Mouse (Mus musculus): Measurements from ENCODE around the gene Ank3. TPM values are rescaled to one million over a fixed set of nuclear protein-coding genes. Genes with fewer than 3 reads are reported as not detected.

Gene Ank3
- polyA plus RNA-seq, 1 experiment from 2014 or later: 70.0 TPM

DNA sequence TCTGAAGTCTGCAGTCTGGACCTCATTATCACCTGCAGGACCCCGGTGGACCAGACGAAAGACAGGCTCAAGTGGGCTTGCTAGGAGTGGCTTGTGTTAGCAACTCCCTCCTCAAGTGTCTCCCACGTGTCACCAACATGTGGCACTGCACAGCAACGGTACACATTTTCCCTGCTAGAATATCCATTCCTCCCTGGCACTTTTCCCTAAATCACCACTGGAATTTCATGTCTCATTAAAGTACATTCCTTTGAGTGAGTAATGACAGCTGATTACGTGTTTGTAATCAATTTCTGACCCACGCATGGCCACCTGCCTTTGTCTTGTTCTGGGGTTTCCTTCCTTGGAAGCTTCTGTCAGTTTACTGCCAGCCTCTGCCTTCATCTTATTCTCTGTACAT is 230.2 kb downstream of the Ank3 start:
- ATAC-seq (ENCODE audit: insufficient read depth, low FRiP score, low TSS enrichment) (no peak), DNase-seq (ENCODE audit: low spot score) (no peak)
- Histone ChIP-seq H3K27ac (ENCODE audit: low read depth, low read length) (no peak overlapping the region), H3K4me2 (ENCODE audit: low read depth) (no peak overlapping the region), H3K9ac (ENCODE audit: low read length) (no peak overlapping the region), H3K36me3 (ENCODE audit: control insufficient read depth, insufficient read depth, low read length) (no peaks in the 10 kb centered on the region), H3K9me3 (ENCODE audit: control insufficient read depth, low read length) (no peaks in the 10 kb centered on the region), H3K4me1 (ENCODE audit: control insufficient read depth, insufficient read depth, low read length) (peaks cover 2% of the 10 kb centered on the region; the same call in 1 of the 2 replicates), H3K4me3 (ENCODE audit: low read depth, low read length) (no peak overlapping the region), H3K27me3 (ENCODE audit: control insufficient read depth, insufficient read depth, low read length) (no peaks in the 10 kb centered on the region)
- 63% methylated on average over 6 of the region's 6 CpGs for WGBS

DNA sequence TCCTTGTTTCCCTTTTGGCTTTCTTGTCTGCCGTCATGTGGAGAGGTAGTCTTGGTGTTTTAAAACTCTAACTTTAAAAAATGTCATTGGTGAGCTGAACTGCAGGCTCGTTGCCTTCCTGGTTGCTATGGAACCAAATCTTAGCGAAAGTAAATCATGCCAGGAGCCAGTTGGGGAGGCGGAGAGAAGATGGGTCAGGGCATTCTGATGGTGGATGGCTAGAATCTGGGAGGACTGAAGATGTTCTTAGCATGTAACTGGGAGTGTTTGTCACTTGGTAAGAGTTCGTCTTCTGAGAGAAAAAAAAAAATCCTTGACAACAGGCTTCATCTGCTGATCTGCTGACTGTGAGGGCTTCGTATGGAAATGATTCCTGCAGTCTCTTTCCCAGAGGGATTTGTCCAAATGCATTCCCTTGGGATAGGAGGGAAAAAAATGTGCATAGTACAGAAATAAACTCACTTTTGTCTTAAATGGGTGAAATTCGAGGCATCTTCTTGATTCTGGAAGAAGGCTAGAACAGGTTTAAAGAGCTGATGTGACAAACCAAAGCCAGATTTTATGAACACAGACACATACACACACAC is 232.3 kb downstream of the Ank3 start:
- Histone ChIP-seq H3K9me3 (ENCODE audit: control insufficient read depth, low read length) (no peaks in the 10 kb centered on the region), H3K27me3 (ENCODE audit: control insufficient read depth, insufficient read depth, low read length) (no peaks in the 10 kb centered on the region), H3K4me1 (ENCODE audit: control insufficient read depth, insufficient read depth, low read length) (peaks cover 5% of the 10 kb centered on the region; the same call in 1 of the 2 replicates), H3K27ac (ENCODE audit: low read depth, low read length) (no peak overlapping the region), H3K4me3 (ENCODE audit: low read depth, low read length) (no peak overlapping the region), H3K4me2 (ENCODE audit: low read depth) (no peak overlapping the region), H3K9ac (ENCODE audit: low read length) (no peak overlapping the region), H3K36me3 (ENCODE audit: control insufficient read depth, insufficient read depth, low read length) (no peaks in the 10 kb centered on the region)
- DNase-seq (ENCODE audit: low spot score) (no peak), ATAC-seq (ENCODE audit: insufficient read depth, low FRiP score, low TSS enrichment) (no peak)
- WGBS: 58% methylated on average over 7 of the region's 7 CpGs

DNA sequence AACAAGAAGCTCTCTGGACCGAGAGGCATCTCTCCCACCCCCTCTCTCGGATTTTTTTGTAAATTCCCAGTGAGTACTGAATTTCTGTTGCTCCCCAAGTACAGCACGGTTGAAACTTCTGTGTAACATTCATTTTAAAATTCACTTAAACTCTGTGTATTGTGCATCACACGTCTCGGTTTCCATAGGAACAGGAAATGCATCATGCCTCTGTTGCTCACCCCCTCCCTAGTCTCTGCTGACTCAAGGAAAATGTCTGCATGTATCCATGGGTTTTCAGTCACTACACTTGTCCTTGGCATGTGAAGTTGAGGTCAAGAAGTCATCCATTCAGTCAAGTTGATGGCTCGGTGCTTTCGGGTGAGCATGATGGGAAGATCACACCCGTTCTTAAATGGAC is 234.3 kb downstream of the Ank3 start:
- ATAC-seq (ENCODE audit: insufficient read depth, low FRiP score, low TSS enrichment) (no peak), DNase-seq (ENCODE audit: low spot score) (no peak)
- H3K9me3 ChIP-seq (ENCODE audit: control insufficient read depth, low read length): no peaks in the 10 kb centered on the region
- no peak overlapping the region for H3K9ac ChIP-seq (ENCODE audit: low read length)
- peaks cover 5% of the 10 kb centered on the region; the same call in 1 of the 2 replicates for H3K4me1 ChIP-seq (ENCODE audit: control insufficient read depth, insufficient read depth, low read length)
- 92% methylated on average over 8 of the region's 8 CpGs for WGBS
- H3K36me3 ChIP-seq (ENCODE audit: control insufficient read depth, insufficient read depth, low read length): no peaks in the 10 kb centered on the region
- H3K4me3 ChIP-seq (ENCODE audit: low read depth, low read length): no peak overlapping the region
- no peaks in the 10 kb centered on the region for H3K27me3 ChIP-seq (ENCODE audit: control insufficient read depth, insufficient read depth, low read length)
- no peak overlapping the region for H3K4me2 ChIP-seq (ENCODE audit: low read depth)
- no peak overlapping the region for H3K27ac ChIP-seq (ENCODE audit: low read depth, low read length)

DNA sequence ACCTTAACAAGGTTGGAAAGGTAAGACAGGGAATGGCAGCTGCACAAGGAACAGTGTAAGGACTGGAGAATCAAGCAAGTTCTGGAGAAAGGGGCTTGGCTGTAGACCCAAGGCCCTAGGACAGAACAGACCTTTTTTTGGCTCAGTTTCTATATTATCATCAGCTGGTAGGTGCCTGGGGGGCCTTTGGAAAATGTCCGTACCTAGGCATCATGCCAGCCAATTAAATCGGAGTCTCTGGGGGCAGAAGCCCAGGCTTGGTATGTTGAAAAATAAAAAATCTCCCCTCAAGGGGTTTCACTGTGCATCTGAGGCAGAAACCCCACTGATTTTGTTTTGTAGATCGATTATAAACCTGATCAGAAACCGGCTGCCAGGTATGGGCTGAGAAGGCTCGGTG is 236.3 kb downstream of the Ank3 start:
- no peaks in the 10 kb centered on the region for H3K9me3 ChIP-seq (ENCODE audit: control insufficient read depth, low read length)
- no peak overlapping the region for H3K27ac ChIP-seq (ENCODE audit: low read depth, low read length)
- H3K9ac ChIP-seq (ENCODE audit: low read length): no peak overlapping the region
- H3K36me3 ChIP-seq (ENCODE audit: control insufficient read depth, insufficient read depth, low read length): no peaks in the 10 kb centered on the region
- peaks cover 5% of the 10 kb centered on the region; the same call in 1 of the 2 replicates for H3K4me1 ChIP-seq (ENCODE audit: control insufficient read depth, insufficient read depth, low read length)
- DNase-seq (ENCODE audit: low spot score) (no peak), ATAC-seq (ENCODE audit: insufficient read depth, low FRiP score, low TSS enrichment) (no peak)
- 85% methylated on average over 5 of the region's 5 CpGs for WGBS
- no peaks in the 10 kb centered on the region for H3K27me3 ChIP-seq (ENCODE audit: control insufficient read depth, insufficient read depth, low read length)
- H3K4me2 ChIP-seq (ENCODE audit: low read depth): no peak overlapping the region
- no peak overlapping the region for H3K4me3 ChIP-seq (ENCODE audit: low read depth, low read length)

DNA sequence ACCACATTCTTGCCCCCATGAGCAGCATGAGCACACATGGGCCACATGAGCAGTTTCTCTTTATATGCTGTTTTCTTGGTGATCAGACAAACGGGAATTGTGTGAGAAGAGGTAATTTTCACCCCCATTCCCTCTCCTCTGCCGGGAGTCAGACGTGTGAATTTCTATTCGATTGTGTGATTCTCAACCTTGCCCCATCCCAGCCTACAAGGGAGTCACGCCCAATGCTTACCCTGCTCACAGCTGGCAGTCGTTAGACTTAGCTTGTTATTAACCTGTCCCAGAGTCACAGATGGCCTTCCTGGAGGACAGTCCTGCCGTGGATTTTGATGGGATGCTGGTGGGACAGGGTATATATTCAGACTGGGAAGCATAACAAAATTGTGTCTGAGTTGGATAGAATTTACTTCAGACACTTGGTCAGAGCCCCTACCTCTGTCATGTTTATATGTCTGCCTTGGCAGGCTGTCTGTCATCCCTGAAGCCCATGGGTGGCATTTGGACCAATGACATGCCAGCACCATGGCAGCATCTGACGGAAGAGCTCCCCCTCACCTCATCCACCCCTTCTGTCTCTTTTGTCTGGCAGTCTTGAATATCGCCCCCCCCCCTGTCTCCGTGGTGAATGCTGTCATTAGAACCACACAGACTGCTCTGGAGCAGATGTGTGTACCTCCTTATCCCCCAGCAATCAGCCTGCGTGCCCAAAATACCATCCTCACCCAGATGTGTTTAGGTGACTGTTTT is 237.5 kb downstream of the Ank3 start:
- no peaks in the 10 kb centered on the region for H3K9me3 ChIP-seq (ENCODE audit: control insufficient read depth, low read length)
- no peak overlapping the region for H3K4me2 ChIP-seq (ENCODE audit: low read depth)
- ATAC-seq (ENCODE audit: insufficient read depth, low FRiP score, low TSS enrichment): no peak
- H3K36me3 ChIP-seq (ENCODE audit: control insufficient read depth, insufficient read depth, low read length): no peaks in the 10 kb centered on the region
- peaks cover 3% of the 10 kb centered on the region; the same call in 1 of the 2 replicates for H3K4me1 ChIP-seq (ENCODE audit: control insufficient read depth, insufficient read depth, low read length)
- DNase-seq (ENCODE audit: low spot score): no peak
- WGBS: 47% methylated on average over 11 of the region's 11 CpGs
- no peak overlapping the region for H3K27ac ChIP-seq (ENCODE audit: low read depth, low read length)
- no peaks in the 10 kb centered on the region for H3K27me3 ChIP-seq (ENCODE audit: control insufficient read depth, insufficient read depth, low read length)
- no peak overlapping the region for H3K4me3 ChIP-seq (ENCODE audit: low read depth, low read length)
- H3K9ac ChIP-seq (ENCODE audit: low read length): no peak overlapping the region

DNA sequence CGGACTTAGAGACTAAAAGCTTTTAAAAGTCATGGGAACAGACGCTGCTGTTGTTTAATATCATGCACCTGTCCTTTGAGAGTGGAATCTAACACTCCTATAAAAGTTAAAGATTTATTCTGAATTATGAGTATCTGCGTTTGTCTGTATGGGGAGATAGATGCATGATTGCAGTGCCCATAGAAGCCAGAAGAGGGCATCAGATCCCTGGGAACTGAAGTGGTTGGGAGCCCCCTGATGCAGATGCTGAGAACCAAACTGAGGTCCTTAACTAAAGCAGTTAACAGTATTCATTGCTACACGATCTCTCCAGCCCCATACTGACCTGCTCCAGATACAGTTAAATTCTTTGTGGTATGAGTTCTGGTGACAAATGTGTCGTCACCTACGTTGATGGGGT is 240.6 kb downstream of the Ank3 start:
- ATAC-seq (ENCODE audit: insufficient read depth, low FRiP score, low TSS enrichment) (no peak), DNase-seq (ENCODE audit: low spot score) (no peak)
- Histone ChIP-seq H3K27ac (ENCODE audit: low read depth, low read length) (no peak overlapping the region), H3K36me3 (ENCODE audit: control insufficient read depth, insufficient read depth, low read length) (no peaks in the 10 kb centered on the region), H3K9me3 (ENCODE audit: control insufficient read depth, low read length) (no peaks in the 10 kb centered on the region), H3K9ac (ENCODE audit: low read length) (no peak overlapping the region), H3K4me1 (ENCODE audit: control insufficient read depth, insufficient read depth, low read length) (peaks cover 3% of the 10 kb centered on the region; the same call in 1 of the 2 replicates), H3K4me2 (ENCODE audit: low read depth) (no peak overlapping the region), H3K4me3 (ENCODE audit: low read depth, low read length) (no peak overlapping the region), H3K27me3 (ENCODE audit: control insufficient read depth, insufficient read depth, low read length) (no peaks in the 10 kb centered on the region)
- WGBS: 90% methylated on average over 6 of the region's 6 CpGs

DNA sequence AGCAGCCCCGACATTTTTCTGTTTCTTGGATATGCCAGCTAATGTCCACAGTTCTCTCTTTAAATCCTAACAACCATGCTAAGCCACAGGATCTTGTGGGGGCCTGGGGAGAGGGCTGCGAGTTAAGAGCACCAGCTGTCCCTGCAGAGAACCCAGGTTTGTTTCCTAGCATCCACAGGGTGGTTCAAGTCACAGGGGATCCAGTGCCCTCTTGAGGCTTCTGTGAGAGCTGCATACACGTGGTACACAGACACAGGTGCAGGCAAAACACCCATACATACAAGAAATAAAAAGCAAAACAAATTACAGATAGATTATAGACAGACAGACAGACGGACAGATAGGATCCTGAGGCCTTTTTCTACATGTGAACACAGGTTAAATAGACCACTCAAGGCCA is 242.0 kb downstream of the Ank3 start:
- WGBS: 72% methylated on average over 4 of the region's 4 CpGs
- H3K9ac ChIP-seq (ENCODE audit: low read length): no peak overlapping the region
- H3K36me3 ChIP-seq (ENCODE audit: control insufficient read depth, insufficient read depth, low read length): no peaks in the 10 kb centered on the region
- no peak overlapping the region for H3K4me2 ChIP-seq (ENCODE audit: low read depth)
- ATAC-seq (ENCODE audit: insufficient read depth, low FRiP score, low TSS enrichment): no peak
- no peak overlapping the region for H3K27ac ChIP-seq (ENCODE audit: low read depth, low read length)
- no peaks in the 10 kb centered on the region for H3K9me3 ChIP-seq (ENCODE audit: control insufficient read depth, low read length)
- no peak overlapping the region for H3K4me3 ChIP-seq (ENCODE audit: low read depth, low read length)
- no peak for DNase-seq (ENCODE audit: low spot score)
- H3K4me1 ChIP-seq (ENCODE audit: control insufficient read depth, insufficient read depth, low read length): no peaks in the 10 kb centered on the region
- H3K27me3 ChIP-seq (ENCODE audit: control insufficient read depth, insufficient read depth, low read length): no peaks in the 10 kb centered on the region

DNA sequence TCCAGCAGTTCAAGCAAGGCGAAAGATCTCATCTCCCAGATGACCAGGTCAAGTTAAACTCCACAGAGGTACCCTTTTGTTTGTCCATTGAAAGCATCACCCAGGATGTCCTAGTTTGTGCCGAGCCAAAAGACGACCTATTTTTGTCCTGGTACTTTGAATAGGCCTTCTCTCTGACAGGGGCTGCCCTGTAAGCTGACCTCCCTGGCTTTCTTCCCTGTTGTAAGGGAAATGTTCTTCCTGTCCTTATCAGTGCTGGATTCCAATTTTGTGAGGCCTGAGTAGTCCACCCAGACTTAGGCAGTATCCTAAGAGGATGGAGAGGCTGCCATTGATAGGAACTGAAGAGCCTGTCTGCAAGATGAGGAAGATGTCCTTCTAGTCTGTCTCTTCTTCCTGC is 244.9 kb downstream of the Ank3 start:
- WGBS: 69% methylated on average over 3 of the region's 3 CpGs
- ATAC-seq (ENCODE audit: insufficient read depth, low FRiP score, low TSS enrichment) (no peak), DNase-seq (ENCODE audit: low spot score) (no peak)
- Histone ChIP-seq H3K27me3 (ENCODE audit: control insufficient read depth, insufficient read depth, low read length) (no peaks in the 10 kb centered on the region), H3K4me3 (ENCODE audit: low read depth, low read length) (no peak overlapping the region), H3K9ac (ENCODE audit: low read length) (no peak overlapping the region), H3K36me3 (ENCODE audit: control insufficient read depth, insufficient read depth, low read length) (no peaks in the 10 kb centered on the region), H3K9me3 (ENCODE audit: control insufficient read depth, low read length) (no peaks in the 10 kb centered on the region), H3K27ac (ENCODE audit: low read depth, low read length) (no peak overlapping the region), H3K4me2 (ENCODE audit: low read depth) (no peak overlapping the region), H3K4me1 (ENCODE audit: control insufficient read depth, insufficient read depth, low read length) (no peaks in the 10 kb centered on the region)

DNA sequence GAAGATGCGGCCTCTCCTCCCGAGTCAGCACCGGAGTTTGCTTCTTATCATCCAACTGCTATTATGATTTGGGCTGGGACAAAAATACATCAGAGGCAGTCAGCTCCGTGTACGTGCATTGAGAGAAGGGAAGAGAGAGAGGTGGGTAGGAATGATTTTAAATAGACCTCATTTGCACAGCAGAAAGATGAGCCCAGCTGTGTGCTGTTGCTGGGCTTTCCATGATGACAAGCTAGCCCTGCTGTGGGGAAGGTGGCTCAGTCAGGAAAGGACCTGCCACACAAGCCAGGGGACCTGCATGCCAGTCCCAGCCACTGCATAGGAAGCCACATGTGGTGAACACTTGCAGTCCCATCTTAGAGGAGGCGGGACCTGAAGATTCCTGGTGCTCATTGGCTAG is 245.4 kb downstream of the Ank3 start:
- no peak overlapping the region for H3K9ac ChIP-seq (ENCODE audit: low read length)
- H3K36me3 ChIP-seq (ENCODE audit: control insufficient read depth, insufficient read depth, low read length): no peaks in the 10 kb centered on the region
- H3K27me3 ChIP-seq (ENCODE audit: control insufficient read depth, insufficient read depth, low read length): no peaks in the 10 kb centered on the region
- no peaks in the 10 kb centered on the region for H3K4me1 ChIP-seq (ENCODE audit: control insufficient read depth, insufficient read depth, low read length)
- DNase-seq (ENCODE audit: low spot score) (no peak), ATAC-seq (ENCODE audit: insufficient read depth, low FRiP score, low TSS enrichment) (no peak)
- H3K4me3 ChIP-seq (ENCODE audit: low read depth, low read length): no peak overlapping the region
- 82% methylated on average over 6 of the region's 6 CpGs for WGBS
- no peak overlapping the region for H3K4me2 ChIP-seq (ENCODE audit: low read depth)
- H3K9me3 ChIP-seq (ENCODE audit: control insufficient read depth, low read length): no peaks in the 10 kb centered on the region
- no peak overlapping the region for H3K27ac ChIP-seq (ENCODE audit: low read depth, low read length)

Data from neural tube, embryonic 11.5 days (tissue).